Mouse (Mus musculus) heart, adult 2 months (tissue): ENCODE measurements around the gene Pparg.

Experiments
- CTCF ChIP-seq: fragments of 200-600 bp; IDR thresholded peaks from 2 replicates; pipeline ENCODE4 v1.8.1; 2022; ENCODE audit warnings: antibody characterized with exemption, mild to moderate bottlenecking, moderate library complexity
- EP300 ChIP-seq: fragments of 200-500 bp; IDR thresholded peaks from 2 replicates; pipeline ENCODE4 v1.6.1; 2011; ENCODE audit warnings: low read depth, low read length, control low read depth; ENCODE audit not compliant: insufficient read depth
- POLR2A ChIP-seq: fragments of 200-500 bp; IDR thresholded peaks from 2 replicates; pipeline ENCODE4 v1.6.1; 2011; ENCODE audit warnings: mild to moderate bottlenecking, low read depth, low read length, control low read depth; ENCODE audit not compliant: insufficient read depth

DNA sequence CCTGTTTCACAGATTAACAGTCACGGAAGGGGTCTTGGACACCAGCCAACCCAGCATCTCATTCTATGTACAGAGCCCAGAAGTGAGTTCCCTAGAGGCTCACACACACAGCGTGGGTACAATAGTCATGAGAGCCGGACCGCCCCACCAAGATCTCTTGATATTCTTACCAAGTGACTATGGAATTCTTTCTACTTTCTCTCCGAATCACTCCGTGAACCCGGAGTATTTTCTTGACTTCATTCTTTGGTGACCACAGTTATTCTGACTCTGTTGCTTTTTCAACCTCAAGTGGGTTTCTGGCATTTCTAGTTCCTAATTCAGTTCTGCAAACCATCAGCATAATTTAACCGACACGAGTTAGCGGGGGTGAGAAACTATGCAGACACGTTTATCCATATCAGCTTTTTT, 43.9 kb upstream of the Pparg start:
- TF ChIP-seq CTCF (no peak), POLR2A (no peak), EP300 (no peak)
